Mouse (Mus musculus): ENCODE measurements at regions not wholly inside any gene's neighbourhood (a gene's known extent, or its start where the extent isn't known, plus 50 kb on each side); places are given as distances from the start of the nearest gene placed in this dataset.

- no peak for ATAC-seq (ENCODE audit: insufficient read depth)
These were observed 156.4 kb upstream of the Zfand5 start for GRCm38 (mm10) chr19:21115693-21116092.

GRCm38 (mm10) chr19:21111836-21112235 is 157.8 kb upstream of the Tmc1 start:
- Histone ChIP-seq H3K36me3 (ENCODE audit: insufficient read depth) (no peaks in the 10 kb centered on the region), H3K4me3 (ENCODE audit: low read depth, low read length) (no peak overlapping the region), H3K9ac (no peak overlapping the region), H3K27me3 (ENCODE audit: insufficient read depth, low read length) (no peaks in the 10 kb centered on the region), H3K4me2 (no peak overlapping the region), H3K9me3 (ENCODE audit: low read depth, low read length) (no peaks in the 10 kb centered on the region), H3K4me1 (ENCODE audit: insufficient read depth) (no peaks in the 10 kb centered on the region; the same call in 1 of the 2 replicates), H3K27ac (ENCODE audit: low read depth) (no peak overlapping the region)
- 91% methylated on average over 5 of the region's 5 CpGs for WGBS
- TF ChIP-seq CTCF (IDR thresholded peaks at IDR 0.05; ENCODE audit: low read depth), result no peak
- no peak for DNase-seq
- no peak for ATAC-seq (ENCODE audit: insufficient read depth)

More at GRCm38 (mm10) chr19:21115693-21116092, 156.4 kb upstream of the Zfand5 start:
- no peak overlapping the region for H3K9ac ChIP-seq
- no peak overlapping the region for H3K27ac ChIP-seq (ENCODE audit: low read depth)
- H3K9me3 ChIP-seq (ENCODE audit: low read depth, low read length), result no peaks in the 10 kb centered on the region
- TF ChIP-seq CTCF (IDR thresholded peaks at IDR 0.05; ENCODE audit: low read depth), result no peak
- no peak overlapping the region for H3K4me2 ChIP-seq
- H3K27me3 ChIP-seq (ENCODE audit: insufficient read depth, low read length), result no peaks in the 10 kb centered on the region
- no peak for DNase-seq
- 81% methylated on average over 2 of the region's 2 CpGs for WGBS
- H3K4me1 ChIP-seq (ENCODE audit: insufficient read depth), result no peaks in the 10 kb centered on the region
- no peak overlapping the region for H3K4me3 ChIP-seq (ENCODE audit: low read depth, low read length)
- H3K36me3 ChIP-seq (ENCODE audit: insufficient read depth), result no peaks in the 10 kb centered on the region

DNA sequence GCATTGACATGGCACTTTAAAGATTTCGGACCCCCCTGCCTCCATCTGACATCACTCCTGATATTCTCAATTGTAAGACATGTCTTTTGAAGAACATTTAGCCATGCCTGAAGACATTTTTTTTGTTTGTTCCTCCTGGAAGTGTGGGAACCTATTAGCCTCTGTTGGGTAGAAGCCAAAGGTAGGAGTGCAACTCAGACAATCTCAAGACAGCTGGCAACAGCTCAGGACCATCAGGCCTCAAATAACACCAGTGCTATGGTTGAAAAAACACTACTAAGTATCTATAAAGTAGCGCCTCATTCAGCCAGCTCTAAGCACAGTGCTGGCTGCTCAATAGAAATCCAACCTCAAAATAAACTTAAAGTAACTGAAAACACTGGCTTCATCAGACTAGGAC is 154.3 kb upstream of the Tmc1 start:
- TF ChIP-seq CTCF (IDR thresholded peaks at IDR 0.05; ENCODE audit: low read depth), result no peak

DNA sequence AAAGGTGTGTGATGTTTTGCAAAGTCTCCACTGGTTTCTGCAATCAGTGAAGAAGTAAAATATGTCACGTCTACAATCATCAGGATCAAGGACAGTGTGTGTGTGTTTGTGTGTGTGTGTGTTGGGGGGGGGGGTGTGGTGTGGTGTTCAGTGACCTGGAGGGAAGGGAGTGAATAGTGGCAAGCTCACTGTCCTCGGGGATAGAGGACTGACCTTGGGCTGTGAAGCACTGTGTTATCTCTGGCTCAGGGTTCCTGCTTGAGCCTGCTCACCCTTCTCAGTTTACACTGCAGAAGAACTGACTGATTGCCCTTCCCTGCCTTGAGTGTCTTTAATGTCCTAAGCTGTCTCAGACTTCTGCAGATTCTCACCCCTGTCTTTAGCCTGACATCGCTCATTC is 153.7 kb upstream of the Tmc1 start:
- H3K36me3 ChIP-seq (ENCODE audit: insufficient read depth), result no peaks in the 10 kb centered on the region
- no peaks in the 10 kb centered on the region for H3K9me3 ChIP-seq (ENCODE audit: low read depth, low read length)
- H3K4me1 ChIP-seq (ENCODE audit: insufficient read depth), result no peaks in the 10 kb centered on the region; the same call in 1 of the 2 replicates
- WGBS, result 20% methylated on average over 3 of the region's 3 CpGs
- H3K4me2 ChIP-seq, result no peak overlapping the region
- H3K27ac ChIP-seq (ENCODE audit: low read depth), result no peak overlapping the region
- ATAC-seq (ENCODE audit: insufficient read depth) (peak; percentile 28; the same call in 1 of the 2 replicates), DNase-seq (no peak)
- no peak for TF ChIP-seq CTCF (IDR thresholded peaks at IDR 0.05; ENCODE audit: low read depth)
- H3K4me3 ChIP-seq (ENCODE audit: low read depth, low read length), result no peak overlapping the region
- H3K9ac ChIP-seq, result no peak overlapping the region
- no peaks in the 10 kb centered on the region for H3K27me3 ChIP-seq (ENCODE audit: insufficient read depth, low read length)

More for the DNA sequence above, 154.3 kb upstream of the Tmc1 start:
- Histone ChIP-seq H3K9me3 (ENCODE audit: low read depth, low read length) (no peaks in the 10 kb centered on the region), H3K27ac (ENCODE audit: low read depth) (no peak overlapping the region), H3K4me1 (ENCODE audit: insufficient read depth) (no peaks in the 10 kb centered on the region; the same call in 1 of the 2 replicates), H3K27me3 (ENCODE audit: insufficient read depth, low read length) (no peaks in the 10 kb centered on the region), H3K4me2 (no peak overlapping the region), H3K4me3 (ENCODE audit: low read depth, low read length) (no peak overlapping the region), H3K36me3 (ENCODE audit: insufficient read depth) (no peaks in the 10 kb centered on the region), H3K9ac (no peak overlapping the region)
- ATAC-seq (ENCODE audit: insufficient read depth) (no peak), DNase-seq (peak; percentile 10)
- 51% methylated on average over 2 of the region's 2 CpGs for WGBS

DNA sequence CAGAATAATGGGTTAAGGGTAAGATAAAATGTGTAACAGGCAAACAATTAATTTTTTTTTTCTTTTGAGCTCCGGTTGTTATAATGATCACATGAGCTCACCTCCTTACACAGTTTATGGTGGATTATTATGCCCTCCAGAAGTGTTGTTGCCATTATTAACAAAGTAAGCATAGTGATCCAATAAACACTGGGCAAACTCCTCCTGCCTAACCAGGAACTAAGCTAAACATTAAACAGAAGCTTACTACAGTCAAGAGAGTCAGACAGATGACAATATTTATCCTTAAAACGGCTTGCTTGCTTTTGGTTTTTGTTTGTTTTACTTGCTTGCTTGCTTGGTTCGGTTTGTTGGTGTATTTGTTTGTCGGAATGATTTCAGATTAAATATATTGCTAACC is 153.3 kb upstream of the Tmc1 start:
- Histone ChIP-seq H3K9me3 (ENCODE audit: low read depth, low read length) (no peaks in the 10 kb centered on the region), H3K4me1 (ENCODE audit: insufficient read depth) (no peaks in the 10 kb centered on the region; the same call in 1 of the 2 replicates), H3K36me3 (ENCODE audit: insufficient read depth) (no peaks in the 10 kb centered on the region), H3K4me2 (no peak overlapping the region), H3K9ac (no peak overlapping the region), H3K27me3 (ENCODE audit: insufficient read depth, low read length) (no peaks in the 10 kb centered on the region), H3K4me3 (ENCODE audit: low read depth, low read length) (no peak overlapping the region), H3K27ac (ENCODE audit: low read depth) (no peak overlapping the region)
- DNase-seq (no peak), ATAC-seq (ENCODE audit: insufficient read depth) (no peak)
- 32% methylated on average over 4 of the region's 4 CpGs for WGBS
- TF ChIP-seq CTCF (IDR thresholded peaks at IDR 0.05; ENCODE audit: low read depth), result no peak

DNA sequence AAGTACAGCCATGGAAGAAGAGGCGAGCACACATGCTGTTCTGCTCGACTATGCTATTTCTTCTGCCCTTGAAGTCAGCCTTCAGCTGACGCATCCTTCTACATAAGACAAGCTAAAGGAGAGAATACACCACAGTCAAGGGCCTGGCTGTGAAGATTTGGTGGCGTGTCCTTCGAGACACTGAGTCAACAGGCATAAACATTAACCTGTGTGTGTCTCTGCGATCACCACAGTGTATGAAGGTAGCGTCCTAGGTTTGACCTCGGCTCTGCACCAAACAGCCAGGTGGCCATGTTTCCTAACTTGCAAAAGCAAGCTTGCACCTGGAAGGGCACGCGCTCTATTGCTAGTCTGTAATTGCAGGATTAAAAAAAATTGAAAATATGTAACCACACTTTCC is 152.8 kb upstream of the Tmc1 start:
- ATAC-seq (ENCODE audit: insufficient read depth) (0 out of 2 replicates have a peak, but pooled peaks have one; percentile 24), DNase-seq (no peak)
- H3K4me2 ChIP-seq, result no peak overlapping the region
- H3K36me3 ChIP-seq (ENCODE audit: insufficient read depth), result no peaks in the 10 kb centered on the region
- no peaks in the 10 kb centered on the region; the same call in 1 of the 2 replicates for H3K4me1 ChIP-seq (ENCODE audit: insufficient read depth)
- H3K4me3 ChIP-seq (ENCODE audit: low read depth, low read length), result no peak overlapping the region
- no peak overlapping the region for H3K27ac ChIP-seq (ENCODE audit: low read depth)
- 68% methylated on average over 10 of the region's 10 CpGs for WGBS
- no peak overlapping the region for H3K9ac ChIP-seq
- no peak for TF ChIP-seq CTCF (IDR thresholded peaks at IDR 0.05; ENCODE audit: low read depth)
- H3K27me3 ChIP-seq (ENCODE audit: insufficient read depth, low read length), result no peaks in the 10 kb centered on the region
- H3K9me3 ChIP-seq (ENCODE audit: low read depth, low read length), result no peaks in the 10 kb centered on the region

DNA sequence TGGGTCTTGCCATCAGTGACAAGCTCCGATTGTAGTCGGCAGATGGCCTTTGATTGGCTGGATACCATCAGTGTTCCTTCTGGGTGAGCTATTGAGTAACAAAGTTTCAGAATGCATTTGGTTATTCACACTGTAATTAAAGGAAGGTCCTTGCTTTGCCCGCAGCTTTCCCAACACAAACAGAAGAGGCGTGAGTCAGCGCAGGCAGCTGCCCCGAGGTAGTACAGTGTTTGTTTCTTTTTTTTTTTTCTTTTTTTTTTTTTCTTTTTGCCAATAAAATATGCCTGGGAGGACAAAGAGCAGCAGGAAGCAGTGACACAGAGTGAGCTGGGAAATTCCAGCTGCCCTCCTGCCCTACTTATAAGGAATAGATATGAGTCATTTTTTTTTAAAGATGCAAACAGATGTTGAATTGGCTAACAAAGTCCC is 152.3 kb upstream of the Tmc1 start:
- 21% methylated on average over 6 of the region's 6 CpGs for WGBS
- ATAC-seq (ENCODE audit: insufficient read depth), result peak; percentile 66; the same call in 1 of the 2 replicates
- Histone ChIP-seq H3K9me3 (ENCODE audit: low read depth, low read length) (no peaks in the 10 kb centered on the region), H3K27me3 (ENCODE audit: insufficient read depth, low read length) (no peaks in the 10 kb centered on the region), H3K9ac (no peak overlapping the region), H3K4me1 (ENCODE audit: insufficient read depth) (no peaks in the 10 kb centered on the region; the same call in 1 of the 2 replicates), H3K4me3 (ENCODE audit: low read depth, low read length) (no peak overlapping the region), H3K36me3 (ENCODE audit: insufficient read depth) (no peaks in the 10 kb centered on the region), H3K27ac (ENCODE audit: low read depth) (no peak overlapping the region), H3K4me2 (no peak overlapping the region)
- DNase-seq, result peak; percentile 46
- no peak for TF ChIP-seq CTCF (IDR thresholded peaks at IDR 0.05; ENCODE audit: low read depth)
